Mouse (Mus musculus) layer of hippocampus, postnatal 25 days (tissue): ENCODE measurements around the gene Orm1. TPM values are rescaled to one million over a fixed set of nuclear protein-coding genes. Genes with fewer than 3 reads are reported as not detected.

Experiments used
- DNase-seq, 2 experiments: peaks; one replicate each; pipeline ENCODE4 v3.0.0; 2022; ENCODE audit warnings: mixed read lengths in 2 of 2, low spot score in 1 of 2; ENCODE audit errors: extremely low spot score in 1 of 2
- total RNA-seq, 2 experiments: library from RNA; stranded (reverse); gene quantifications; 2 replicates each; pipeline ENCODE4 v1.2.3; 2021

The Orm1 gene
- not detected for total RNA-seq

GRCm38 (mm10) chr4:63344295-63344694 lies at the start of gene Orm1:
Orm1 (plus strand) TSS chr4:63344560.
- DNase-seq, result no peak

- DNase-seq, result no peak
Measured at GRCm38 (mm10) chr4:63295641-63296040, 48.7 kb upstream of the Orm1 start.

DNA sequence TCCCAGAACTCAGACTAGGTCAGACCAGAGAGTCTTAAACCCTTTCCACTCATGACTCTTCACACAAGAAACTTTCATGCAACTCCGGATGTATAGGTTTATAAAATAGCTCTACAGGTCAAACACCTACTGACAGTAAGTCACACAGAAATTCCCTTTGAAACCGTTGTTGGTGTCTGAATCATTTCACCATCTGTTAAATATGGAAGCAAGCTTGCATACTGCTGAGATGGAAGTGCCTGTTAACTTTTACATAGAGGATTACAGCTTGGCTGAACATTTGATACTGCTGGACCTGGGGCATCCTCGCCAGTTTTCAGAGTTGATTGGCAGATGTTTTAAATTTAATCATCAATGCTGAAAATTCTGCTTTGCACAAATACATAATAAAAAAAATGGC lies 48.1 kb upstream of the Orm1 start:
- DNase-seq, result no peak

DNA sequence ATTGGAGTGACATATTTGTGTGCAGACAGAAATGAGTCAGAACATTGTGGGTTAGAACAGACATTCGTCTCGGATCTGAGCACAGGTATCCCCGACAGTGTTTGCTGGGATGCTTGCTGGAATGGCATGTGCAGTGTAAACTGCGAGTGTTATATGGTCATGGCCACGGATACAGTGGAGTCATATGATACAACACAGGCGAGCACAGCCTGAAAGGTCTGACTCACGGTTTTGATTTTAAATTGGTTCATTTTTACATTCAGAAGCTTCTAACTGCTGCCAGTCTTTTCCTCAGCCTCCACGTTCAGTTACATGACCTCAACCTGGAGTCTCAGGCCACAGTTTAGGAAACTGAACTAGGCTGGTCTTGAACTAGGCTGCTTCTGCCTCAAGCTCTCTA lies 47.5 kb upstream of the Orm1 start:
- DNase-seq, result no peak

- DNase-seq, result no peak
Measured at GRCm38 (mm10) chr4:63298191-63298590, 46.2 kb upstream of the Orm1 start.

DNA sequence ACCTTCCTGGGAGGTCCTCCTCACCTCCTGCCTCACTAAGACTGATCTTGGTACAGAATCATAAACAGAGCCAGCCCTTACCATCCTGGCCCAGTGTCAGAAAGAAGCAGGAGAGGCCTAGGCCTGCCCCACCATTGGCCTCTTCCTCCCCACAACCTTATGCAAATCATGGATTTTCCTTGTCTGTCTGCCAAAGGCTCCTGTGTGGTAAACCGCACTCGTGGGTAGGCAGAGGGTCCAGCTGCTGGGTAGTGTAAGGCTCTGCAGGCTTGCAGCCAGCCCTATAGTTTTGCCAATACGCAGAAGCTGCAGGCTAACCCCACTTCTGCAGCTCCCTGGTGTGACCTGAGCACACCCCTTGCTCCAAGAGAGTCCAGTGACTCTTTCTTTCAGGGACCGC lies 41.7 kb upstream of the Orm1 start:
- no peak for DNase-seq

GRCm38 (mm10) chr4:63307175-63308062 lies 36.9 kb upstream of the Orm1 start:
- peak; percentile 86 to 99 for DNase-seq

GRCm38 (mm10) chr4:63308316-63308715 lies 36.0 kb upstream of the Orm1 start:
- no peak for DNase-seq

DNA sequence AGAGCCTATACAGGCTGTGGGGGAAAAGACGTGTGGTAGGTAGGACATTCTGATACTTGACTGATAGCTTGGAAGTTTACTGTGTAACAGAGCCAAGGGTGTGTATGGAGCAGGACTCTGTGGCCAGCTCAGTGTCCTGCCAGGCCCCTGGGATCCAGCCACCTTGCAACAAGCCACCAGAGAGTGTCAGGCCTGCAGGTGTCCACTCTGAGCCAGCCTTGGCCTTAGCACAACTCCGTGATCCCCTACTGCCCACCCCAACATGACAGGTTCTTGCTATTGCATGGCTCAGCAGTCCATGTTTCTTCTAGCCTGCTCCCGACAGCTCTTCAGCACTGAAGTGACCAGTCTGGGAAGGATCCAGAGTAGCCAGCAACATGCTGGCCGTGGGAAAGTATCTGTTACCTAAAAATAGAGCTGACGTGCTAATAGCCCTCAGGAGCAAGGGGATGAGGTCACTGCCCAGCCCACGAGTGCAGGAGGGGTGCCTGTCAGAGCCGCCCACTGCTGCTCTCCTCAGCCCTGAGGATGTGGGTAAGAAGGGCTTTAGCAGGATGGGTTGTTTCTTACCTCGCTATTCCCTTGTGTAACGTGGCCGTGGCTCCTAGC lies 34.0 kb upstream of the Orm1 start:
- no peak for DNase-seq

- DNase-seq, result no peak
Measured at GRCm38 (mm10) chr4:63311426-63311825, 32.9 kb upstream of the Orm1 start.

DNA sequence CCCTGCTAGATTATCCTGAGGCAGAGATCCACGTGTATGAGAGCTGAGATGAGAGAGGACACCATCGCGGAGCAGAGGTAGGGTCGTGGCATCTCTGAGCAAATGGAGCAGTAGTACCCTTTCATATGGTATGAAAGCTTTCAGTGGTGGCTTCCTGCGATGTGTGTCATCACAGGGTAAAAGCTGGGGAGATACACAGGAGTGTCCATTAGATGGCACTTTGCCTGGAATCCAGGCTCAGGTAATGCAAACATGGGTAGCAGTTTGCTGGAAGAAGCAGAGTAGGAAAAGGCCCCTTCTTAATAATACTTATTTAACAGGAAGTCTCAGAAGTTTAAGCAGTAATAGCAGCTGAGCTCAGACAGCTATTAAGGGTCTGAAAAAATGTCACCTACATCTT lies 30.3 kb upstream of the Orm1 start:
- DNase-seq, result no peak

DNA sequence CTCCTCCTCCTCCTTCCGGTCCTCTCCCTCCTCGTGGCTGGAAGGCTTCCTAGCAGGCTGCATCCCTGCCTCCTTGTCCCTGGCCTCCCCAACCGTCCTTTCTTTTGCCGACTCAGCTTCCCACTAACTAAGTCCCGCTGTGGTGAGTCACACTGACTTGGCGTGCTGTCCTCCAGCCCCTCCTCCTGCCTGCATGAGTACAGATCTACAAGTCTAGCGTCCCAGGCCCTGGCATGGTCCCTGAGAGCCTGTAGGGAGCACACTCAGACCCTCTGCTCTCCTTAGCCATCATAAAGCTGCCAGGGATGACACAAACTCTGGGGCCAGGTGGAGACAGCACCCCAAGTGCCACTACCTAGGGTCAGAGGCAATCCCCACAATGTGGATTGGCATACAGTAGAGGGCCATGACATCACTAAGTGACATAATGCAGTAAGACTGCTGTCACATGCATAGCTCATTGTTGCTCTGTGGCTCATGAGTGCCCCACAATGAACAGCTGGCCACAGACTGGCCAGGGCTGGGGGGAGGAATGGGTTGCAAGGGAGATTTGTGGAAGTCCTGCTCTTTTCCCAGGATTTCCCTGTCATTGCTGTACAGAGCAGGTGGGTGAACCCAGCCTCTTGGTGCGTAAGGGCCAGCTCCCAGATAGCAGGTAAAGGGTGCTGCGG lies 28.1 kb upstream of the Orm1 start:
- DNase-seq, result no peak

DNA sequence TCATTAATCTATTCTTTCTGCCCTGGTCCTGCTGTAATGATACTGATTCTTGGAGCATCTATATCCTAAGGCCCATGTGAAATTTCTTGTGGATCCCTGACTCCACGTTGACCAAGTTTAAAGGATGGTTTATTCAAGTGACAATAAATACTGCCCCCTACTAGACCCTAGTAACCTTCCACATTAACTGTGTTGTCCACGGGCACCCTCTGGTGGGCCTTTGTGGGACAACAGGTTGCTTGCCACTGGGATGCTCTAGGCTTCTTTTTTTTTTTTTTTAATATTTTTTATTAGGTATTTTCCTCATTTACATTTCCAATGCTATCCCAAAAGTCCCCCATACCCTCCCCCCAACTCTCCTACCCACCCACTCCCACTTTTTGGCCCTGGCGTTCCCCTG lies 24.8 kb upstream of the Orm1 start:
- peak; percentile 64 to 88 for DNase-seq

DNA sequence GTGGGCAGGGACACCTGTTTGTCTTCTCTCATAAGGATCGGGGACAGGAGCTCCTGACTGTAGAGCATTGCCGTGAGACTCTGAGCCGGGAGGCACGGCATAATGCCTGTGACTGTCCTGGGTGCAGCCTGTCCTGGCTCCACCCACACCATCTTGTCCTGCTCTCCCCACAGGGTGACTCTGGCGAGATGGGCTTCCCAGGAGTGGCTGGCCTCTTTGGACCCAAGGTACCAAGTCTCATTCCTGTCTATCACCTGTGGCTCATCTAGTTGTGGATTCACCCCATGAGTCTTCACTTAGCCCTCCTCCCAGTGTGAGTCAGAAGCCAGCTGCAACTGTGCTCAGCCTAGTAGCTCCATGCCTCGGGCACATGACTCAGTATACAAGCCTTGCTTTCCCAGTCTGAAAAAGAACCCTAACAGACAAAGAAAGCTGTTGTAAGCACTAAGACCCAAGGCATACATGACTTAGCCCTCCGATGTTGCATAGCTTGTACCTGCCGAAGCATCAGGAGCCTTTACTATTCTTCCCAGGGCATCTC lies 21.0 kb upstream of the Orm1 start:
- DNase-seq, result no peak

GRCm38 (mm10) chr4:63333403-63333802 lies 11.0 kb upstream of the Orm1 start:
- DNase-seq, result no peak

GRCm38 (mm10) chr4:63338414-63339076 lies 5.8 kb upstream of the Orm1 start:
- DNase-seq, result no peak

DNA sequence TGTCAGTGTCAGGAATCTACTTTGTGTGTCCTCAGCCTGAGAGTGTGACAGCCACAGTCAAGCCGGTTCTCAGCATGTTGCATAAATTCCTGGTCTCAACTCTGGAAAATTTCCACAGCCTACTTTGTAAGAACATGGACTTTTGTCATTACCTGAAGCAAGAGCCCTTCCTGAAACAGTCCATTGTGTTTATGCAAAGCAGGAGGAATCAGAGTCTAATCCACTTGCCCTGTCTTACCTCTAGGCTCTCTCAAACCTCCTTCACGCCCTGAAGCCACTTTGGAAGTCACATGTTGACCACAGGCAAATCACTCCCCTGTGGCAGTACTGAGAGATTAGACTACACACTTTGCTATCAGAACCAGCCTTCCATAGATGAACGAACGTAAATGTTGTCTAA lies 1.9 kb upstream of the Orm1 start:
- no peak for DNase-seq

DNA sequence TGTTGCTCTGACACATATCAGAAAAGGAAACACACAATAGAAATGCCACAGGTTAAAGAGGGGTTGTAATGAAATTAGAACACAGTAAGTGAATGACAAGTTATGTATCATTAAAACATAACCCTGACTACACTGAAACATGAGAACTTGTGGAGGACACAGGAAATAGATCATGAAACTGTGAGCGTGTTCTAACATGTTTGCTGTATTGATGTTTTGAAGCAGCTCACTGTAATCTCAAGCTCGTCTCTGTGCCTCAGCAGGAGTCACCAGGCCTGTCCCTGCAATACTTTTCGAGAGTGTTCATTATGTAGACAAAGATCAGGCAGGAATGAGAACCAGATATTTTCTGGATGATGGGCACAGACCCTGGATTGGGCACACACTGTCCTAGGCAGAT lies 752 bp upstream of the Orm1 start:
- DNase-seq, result no peak

GRCm38 (mm10) chr4:63345261-63345660 lies 901 bp downstream of the Orm1 start:
- DNase-seq, result no peak

- DNase-seq, result no peak
Measured at GRCm38 (mm10) chr4:63346659-63347058, 2.3 kb downstream of the Orm1 start.

DNA sequence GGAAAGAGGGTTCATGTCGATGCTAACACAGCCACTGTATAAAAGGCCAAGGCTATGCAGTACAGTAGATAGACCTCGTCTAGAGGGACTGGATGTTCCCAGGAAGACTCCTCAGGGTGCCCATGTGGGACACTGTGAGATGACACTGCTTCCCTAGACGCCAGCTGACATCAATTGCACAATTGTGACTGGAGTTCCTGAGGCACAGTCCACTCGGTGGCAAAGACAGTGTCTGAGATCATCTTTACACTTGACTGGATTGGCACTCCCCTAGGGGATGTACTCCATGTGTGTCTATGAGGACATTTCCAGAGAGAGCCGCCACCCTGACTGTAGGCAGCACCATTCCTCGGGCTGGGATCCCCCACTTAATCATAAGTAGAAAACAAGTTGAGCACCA lies 4.2 kb downstream of the Orm1 start:
- no peak for DNase-seq
